Mouse (Mus musculus): Measurements from ENCODE around the gene Theg. TPM values are rescaled to one million over a fixed set of nuclear protein-coding genes. Genes with fewer than 3 reads are reported as not detected.

Gene Theg
- total and polyA plus RNA-seq, 3 experiments: not detected

DNA sequence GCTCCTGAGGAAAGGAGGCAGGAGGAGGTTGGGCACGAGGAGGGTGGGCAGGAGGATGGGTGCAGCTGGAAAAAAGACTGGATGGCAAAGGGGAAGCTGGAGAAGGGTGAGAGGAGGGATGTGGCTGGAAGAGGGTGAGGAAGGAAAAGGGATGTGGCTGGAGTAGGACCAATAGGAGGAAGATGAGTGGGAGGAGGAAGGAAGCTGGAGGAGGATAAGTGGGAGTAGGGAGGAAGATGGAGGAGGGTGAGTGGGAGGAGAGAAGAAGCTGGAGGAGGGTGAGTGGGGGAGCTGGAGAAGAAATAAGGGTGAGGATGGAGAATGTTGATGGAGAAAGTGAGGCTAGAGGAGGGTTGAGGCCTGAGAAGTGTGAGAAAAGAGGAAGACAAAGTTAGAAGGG, 51.7 kb downstream of the Theg start:
- no peaks in the 10 kb centered on the region for H3K9me3 ChIP-seq (replicated peaks)
- no peaks in the 10 kb centered on the region for H3K36me3 ChIP-seq (replicated peaks)
- peaks cover 18% of the 10 kb centered on the region for H3K27me3 ChIP-seq (ENCODE audit: insufficient read depth, low read length)
- peaks cover 12% of the 10 kb centered on the region for H3K4me1 ChIP-seq (ENCODE audit: insufficient read depth, low read depth, low read length)
- DNase-seq (ENCODE audit: low spot score) (no peak), ATAC-seq (ENCODE audit: extremely low read depth, insufficient number of reproducible peaks, low FRiP score, poor library complexity, severe bottlenecking) (no peak)
- H3K4me3 ChIP-seq (ENCODE audit: low read depth, low read length): no peak overlapping the region
- no peak for TF ChIP-seq CTCF (IDR thresholded peaks at IDR 0.05; ENCODE audit: low read depth, low read length)

DNA sequence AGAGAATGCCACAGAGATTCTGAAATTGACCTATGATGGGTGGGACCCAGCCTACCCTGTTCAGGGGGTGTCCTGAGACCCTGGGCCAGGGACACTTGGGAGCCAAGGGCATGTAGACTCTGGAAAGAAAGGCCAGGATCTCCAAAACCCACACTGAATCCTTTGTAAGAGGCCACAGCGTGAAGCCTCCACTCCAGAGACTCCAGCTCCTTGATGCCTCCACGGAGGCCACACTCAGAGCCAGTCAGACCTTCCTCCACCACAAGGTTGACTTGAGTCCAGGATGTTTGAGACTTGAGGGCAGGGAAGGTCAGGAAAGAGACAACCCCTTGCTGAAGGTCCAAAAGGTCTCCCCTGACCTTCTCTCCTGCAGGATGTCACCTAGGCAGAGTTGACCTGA, 52.7 kb downstream of the Theg start:
- TF ChIP-seq GATA2 (IDR thresholded peaks at IDR 0.05; ENCODE audit: borderline replicate concordance, low read depth, low read length): no peak
- no peak for TF ChIP-seq GATA1 (IDR thresholded peaks at IDR 0.05; ENCODE audit: borderline replicate concordance, low read length)
- no peak for TF ChIP-seq CTCF (IDR thresholded peaks at IDR 0.05; ENCODE audit: low read depth, low read length)
- TF ChIP-seq TAL1 (conservative IDR thresholded peaks at IDR 0.05; ENCODE audit: low read depth, low read length): no peak
- TF ChIP-seq POLR2AphosphoS5 (IDR thresholded peaks at IDR 0.05; ENCODE audit: insufficient replicate concordance, low read depth, low read length): no peak
- Histone ChIP-seq H3K9me3 (replicated peaks) (no peaks in the 10 kb centered on the region), H3K27me3 (ENCODE audit: insufficient read depth, low read length) (peaks cover 18% of the 10 kb centered on the region), H3K36me3 (replicated peaks) (no peaks in the 10 kb centered on the region), H3K4me3 (ENCODE audit: low read depth, low read length) (no peak overlapping the region), H3K4me1 (ENCODE audit: insufficient read depth, low read depth, low read length) (peaks cover 12% of the 10 kb centered on the region)
- ATAC-seq (ENCODE audit: extremely low read depth, insufficient number of reproducible peaks, low FRiP score, poor library complexity, severe bottlenecking): no peak
- DNase-seq (ENCODE audit: low spot score): no peak

DNA sequence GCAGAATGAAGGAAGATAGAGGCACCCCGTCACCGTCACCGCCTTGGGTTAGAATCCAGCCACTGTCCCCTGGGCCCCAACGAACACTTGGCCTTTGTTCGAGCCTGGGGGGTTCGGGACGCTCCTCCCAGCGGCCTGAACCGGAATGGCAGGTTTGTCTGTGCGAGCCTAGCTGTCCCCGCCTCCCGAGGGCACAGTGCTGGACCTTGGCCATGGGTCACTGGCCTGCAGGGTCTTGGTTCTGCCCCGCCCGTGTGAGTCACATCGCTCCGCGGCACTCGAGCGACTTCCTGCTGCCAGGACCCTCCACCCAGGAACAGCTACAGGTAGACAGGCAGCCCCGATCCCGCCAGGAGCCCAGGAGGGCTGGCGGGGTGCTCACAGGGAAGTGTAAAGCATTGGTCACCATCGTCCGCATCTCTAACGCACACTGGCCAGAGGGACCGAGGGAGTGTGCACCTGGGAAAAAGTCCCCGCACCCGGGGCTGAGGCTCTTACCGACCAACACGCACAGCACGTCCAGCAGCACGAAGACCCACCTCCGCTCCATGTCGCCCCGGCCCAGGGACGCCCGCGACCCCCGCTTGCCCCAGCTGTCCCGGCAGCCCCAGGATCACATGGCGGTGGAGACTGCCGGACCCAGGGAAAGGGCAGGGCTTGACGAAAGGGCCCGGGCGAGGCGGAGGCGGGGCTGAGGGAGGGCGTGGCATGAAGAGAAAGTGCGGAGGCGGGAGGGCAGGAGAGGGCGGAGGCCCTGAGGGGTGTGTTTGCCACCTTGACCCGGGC, 53.8 kb downstream of the Theg start, which contains the start of gene Plpp2:
Plpp2 (minus strand) TSS at position 671 of the 786 bp plus-strand sequence.
- peak; percentile 19 for DNase-seq (ENCODE audit: low spot score)
- Histone ChIP-seq H3K9me3 (replicated peaks) (no peaks in the 10 kb centered on the region), H3K4me3 (ENCODE audit: low read depth, low read length) (peak within 1 kb of the TSS; percentile 64; the same call in 1 of the 2 replicates), H3K27me3 (ENCODE audit: insufficient read depth, low read length) (peaks cover 18% of the 10 kb centered on the region), H3K4me1 (ENCODE audit: insufficient read depth, low read depth, low read length) (peaks cover 12% of the 10 kb centered on the region), H3K36me3 (replicated peaks) (no peaks in the 10 kb centered on the region)
- TF ChIP-seq CTCF (IDR thresholded peaks at IDR 0.05; ENCODE audit: low read depth, low read length): no peak
- no peak for TF ChIP-seq TAL1 (conservative IDR thresholded peaks at IDR 0.05; ENCODE audit: low read depth, low read length)
- TF ChIP-seq GATA2 (IDR thresholded peaks at IDR 0.05; ENCODE audit: borderline replicate concordance, low read depth, low read length): no peak
- TF ChIP-seq POLR2AphosphoS5 (IDR thresholded peaks at IDR 0.05; ENCODE audit: insufficient replicate concordance, low read depth, low read length): no peak
- no peak for TF ChIP-seq GATA1 (IDR thresholded peaks at IDR 0.05; ENCODE audit: borderline replicate concordance, low read length)
- ATAC-seq (ENCODE audit: extremely low read depth, insufficient number of reproducible peaks, low FRiP score, poor library complexity, severe bottlenecking): no peak

GRCm38 (mm10) chr10:79532678-79533077, 54.5 kb downstream of the Theg start:
- H3K4me3 ChIP-seq (ENCODE audit: low read depth, low read length): no peak overlapping the region
- peaks cover 12% of the 10 kb centered on the region for H3K4me1 ChIP-seq (ENCODE audit: insufficient read depth, low read depth, low read length)
- H3K9me3 ChIP-seq (replicated peaks): no peaks in the 10 kb centered on the region
- H3K27me3 ChIP-seq (ENCODE audit: insufficient read depth, low read length): peaks cover 18% of the 10 kb centered on the region
- DNase-seq (ENCODE audit: low spot score) (no peak), ATAC-seq (ENCODE audit: extremely low read depth, insufficient number of reproducible peaks, low FRiP score, poor library complexity, severe bottlenecking) (no peak)
- TF ChIP-seq CTCF (IDR thresholded peaks at IDR 0.05; ENCODE audit: low read depth, low read length): no peak
- no peak for TF ChIP-seq GATA2 (IDR thresholded peaks at IDR 0.05; ENCODE audit: borderline replicate concordance, low read depth, low read length)
- no peak for TF ChIP-seq POLR2AphosphoS5 (IDR thresholded peaks at IDR 0.05; ENCODE audit: insufficient replicate concordance, low read depth, low read length)
- no peak for TF ChIP-seq GATA1 (IDR thresholded peaks at IDR 0.05; ENCODE audit: borderline replicate concordance, low read length)
- TF ChIP-seq TAL1 (conservative IDR thresholded peaks at IDR 0.05; ENCODE audit: low read depth, low read length): no peak
- no peaks in the 10 kb centered on the region for H3K36me3 ChIP-seq (replicated peaks)

GRCm38 (mm10) chr10:79531593-79531992, 55.5 kb downstream of the Theg start:
- ATAC-seq (ENCODE audit: extremely low read depth, insufficient number of reproducible peaks, low FRiP score, poor library complexity, severe bottlenecking) (no peak), DNase-seq (ENCODE audit: low spot score) (no peak)
- peaks cover 18% of the 10 kb centered on the region for H3K27me3 ChIP-seq (ENCODE audit: insufficient read depth, low read length)
- H3K9me3 ChIP-seq (replicated peaks): no peaks in the 10 kb centered on the region
- peaks cover 12% of the 10 kb centered on the region for H3K4me1 ChIP-seq (ENCODE audit: insufficient read depth, low read depth, low read length)
- no peak overlapping the region for H3K4me3 ChIP-seq (ENCODE audit: low read depth, low read length)
- TF ChIP-seq GATA1 (IDR thresholded peaks at IDR 0.05; ENCODE audit: borderline replicate concordance, low read length) (no peak), TAL1 (conservative IDR thresholded peaks at IDR 0.05; ENCODE audit: low read depth, low read length) (no peak)
- H3K36me3 ChIP-seq (replicated peaks): no peaks in the 10 kb centered on the region

GRCm38 (mm10) chr10:79530721-79531120, 56.4 kb downstream of the Theg start:
- H3K36me3 ChIP-seq (replicated peaks): no peaks in the 10 kb centered on the region
- TF ChIP-seq TAL1 (conservative IDR thresholded peaks at IDR 0.05; ENCODE audit: low read depth, low read length) (no peak), GATA1 (IDR thresholded peaks at IDR 0.05; ENCODE audit: borderline replicate concordance, low read length) (no peak), CTCF (IDR thresholded peaks at IDR 0.05; ENCODE audit: low read depth, low read length) (no peak), GATA2 (IDR thresholded peaks at IDR 0.05; ENCODE audit: borderline replicate concordance, low read depth, low read length) (no peak), POLR2AphosphoS5 (IDR thresholded peaks at IDR 0.05; ENCODE audit: insufficient replicate concordance, low read depth, low read length) (no peak)
- peaks cover 12% of the 10 kb centered on the region for H3K4me1 ChIP-seq (ENCODE audit: insufficient read depth, low read depth, low read length)
- no peaks in the 10 kb centered on the region for H3K9me3 ChIP-seq (replicated peaks)
- ATAC-seq (ENCODE audit: extremely low read depth, insufficient number of reproducible peaks, low FRiP score, poor library complexity, severe bottlenecking) (no peak), DNase-seq (ENCODE audit: low spot score) (no peak)
- H3K4me3 ChIP-seq (ENCODE audit: low read depth, low read length): no peak overlapping the region
- peaks cover 18% of the 10 kb centered on the region for H3K27me3 ChIP-seq (ENCODE audit: insufficient read depth, low read length)
